Mouse (Mus musculus) CH12.LX (cell line): ENCODE results near the gene Cep57l1. TPM values are rescaled to one million over a fixed set of nuclear protein-coding genes. Genes with fewer than 3 reads are reported as not detected.

Source experiments
- DNase-seq: peaks from one replicate; pipeline ENCODE4 v3.0.0-alpha.2; 2013; ENCODE audit errors: extremely low read depth
- H3K27ac ChIP-seq: 2 replicates; pipeline ENCODE4 v1.5.1; 2012; ENCODE audit warnings: low read depth, mild to moderate bottlenecking, control low read depth, moderate library complexity; ENCODE audit not compliant: insufficient read depth
- H3K27me3 ChIP-seq: replicated peaks from 2 replicates; pipeline ENCODE3; 2012; ENCODE audit warnings: inconsistent platforms
- H3K36me3 ChIP-seq, 2 experiments: replicated peaks in 1 of 2; 2 replicates each; pipeline versions ENCODE3 to v1.6.1; 2012; ENCODE audit warnings: inconsistent platforms in 1 of 2, low read length in 1 of 2, mild to moderate bottlenecking in 1 of 2, mixed read lengths in 1 of 2, moderate library complexity in 1 of 2; ENCODE audit not compliant: control insufficient read depth in 1 of 2, insufficient read depth in 1 of 2
- H3K4me1 ChIP-seq, 2 experiments: 2 replicates each; pipeline ENCODE4 v1.6.1; 2012; ENCODE audit warnings: inconsistent platforms in 1 of 2, moderate library complexity in 1 of 2; ENCODE audit not compliant: insufficient read depth in 2 of 2, control insufficient read depth in 1 of 2
- H3K4me2 ChIP-seq: 2 replicates; pipeline ENCODE4 v1.6.1; 2012; ENCODE audit warnings: low read depth, mild to moderate bottlenecking, control low read depth; ENCODE audit not compliant: poor library complexity, insufficient read depth, severe bottlenecking
- H3K4me3 ChIP-seq, 3 experiments: fragments of 150-350 bp in 1 of 3; sonication (generic) in 1 of 3; replicated peaks in 1 of 3; 2 replicates each; pipeline versions ENCODE3 to v1.5.1; 2011 to 2012; ENCODE audit warnings: low read depth in 2 of 3, low read length in 2 of 3, mild to moderate bottlenecking in 2 of 3, moderate library complexity in 2 of 3, control low read depth in 1 of 3, improper control_type of control experiment in 1 of 3, inconsistent platforms in 1 of 3, mixed read lengths in 1 of 3; ENCODE audit not compliant: poor library complexity in 1 of 3
- H3K79me2 ChIP-seq: replicated peaks from 2 replicates; pipeline ENCODE4 v1.6.1; 2012; ENCODE audit warnings: mild to moderate bottlenecking, moderate library complexity; ENCODE audit not compliant: control insufficient read depth, poor library complexity, insufficient read depth, severe bottlenecking; ENCODE audit errors: extremely low read depth
- H3K9ac ChIP-seq: 2 replicates; pipeline ENCODE4 v1.6.1; 2012; ENCODE audit warnings: low read depth, mild to moderate bottlenecking, control low read depth, moderate library complexity; ENCODE audit not compliant: insufficient read depth
- H3K9me3 ChIP-seq: replicated peaks from 2 replicates; pipeline ENCODE3; 2012; ENCODE audit warnings: low read length, inconsistent platforms, mixed read lengths
- BHLHE40 ChIP-seq: IDR thresholded peaks from 2 replicates; pipeline ENCODE4 v1.6.1; 2011; ENCODE audit warnings: mild to moderate bottlenecking, low read depth, low read length, improper control_type of control experiment
- CHD1 ChIP-seq: IDR thresholded peaks from 2 replicates; pipeline ENCODE4 v1.6.1; 2012; ENCODE audit warnings: low read depth, low read length, improper control_type of control experiment, inconsistent platforms
- CHD2 ChIP-seq: IDR thresholded peaks from 2 replicates; pipeline ENCODE4 v1.6.1; 2011; ENCODE audit warnings: low read length, improper control_type of control experiment
- CTCF ChIP-seq, 2 experiments: IDR thresholded peaks in 1 of 2; conservative IDR thresholded peaks in 1 of 2; 2 replicates each; pipeline ENCODE4 v1.5.1; 2011 to 2012; ENCODE audit warnings: low read depth in 2 of 2, low read length in 2 of 2, improper control_type of control experiment in 1 of 2, inconsistent platforms in 1 of 2, mild to moderate bottlenecking in 1 of 2, moderate library complexity in 1 of 2
- E2F4 ChIP-seq: IDR thresholded peaks from 2 replicates; pipeline ENCODE4 v1.6.1; 2011; ENCODE audit warnings: low read depth, low read length, improper control_type of control experiment; ENCODE audit not compliant: insufficient replicate concordance
- ELF1 ChIP-seq: IDR thresholded peaks from 2 replicates; pipeline ENCODE4 v1.6.1; 2014; ENCODE audit warnings: low read depth, mild to moderate bottlenecking, inconsistent platforms, low read length, improper control_type of control experiment
- EP300 ChIP-seq: IDR thresholded peaks from 2 replicates; pipeline ENCODE4 v1.6.1; 2011; ENCODE audit warnings: low read length, improper control_type of control experiment
- ETS1 ChIP-seq: conservative IDR thresholded peaks from 2 replicates; pipeline ENCODE4 v1.6.1; 2012; ENCODE audit warnings: low read depth, mild to moderate bottlenecking, inconsistent platforms, low read length, improper control_type of control experiment, moderate library complexity
- GABPA ChIP-seq: IDR thresholded peaks from 2 replicates; pipeline ENCODE4 v1.6.1; 2012; ENCODE audit warnings: low read depth, low read length, improper control_type of control experiment, inconsistent platforms; ENCODE audit not compliant: insufficient replicate concordance
- HCFC1 ChIP-seq: IDR thresholded peaks from 2 replicates; pipeline ENCODE4 v1.6.1; 2012; ENCODE audit warnings: low read depth, mild to moderate bottlenecking, inconsistent platforms, low read length, improper control_type of control experiment
- IRF4 ChIP-seq: IDR thresholded peaks from 2 replicates; pipeline ENCODE4 v1.6.1; 2014; ENCODE audit warnings: low read depth, mild to moderate bottlenecking, inconsistent platforms, low read length, improper control_type of control experiment
- JUN ChIP-seq: IDR thresholded peaks from 2 replicates; pipeline ENCODE4 v1.6.1; 2011; ENCODE audit warnings: low read depth, mild to moderate bottlenecking, low read length, improper control_type of control experiment, moderate library complexity; ENCODE audit not compliant: insufficient read depth
- JUND ChIP-seq: conservative IDR thresholded peaks from 2 replicates; pipeline ENCODE4 v1.6.1; 2011; ENCODE audit warnings: low read depth, low read length, improper control_type of control experiment
- KAT2A ChIP-seq: IDR thresholded peaks from 2 replicates; pipeline ENCODE4 v1.6.1; 2012; ENCODE audit warnings: low read length, improper control_type of control experiment, inconsistent platforms; ENCODE audit not compliant: insufficient replicate concordance
- MAFK ChIP-seq: IDR thresholded peaks from 2 replicates; pipeline ENCODE4 v1.6.1; 2011; ENCODE audit warnings: low read length, improper control_type of control experiment; ENCODE audit not compliant: insufficient replicate concordance
- MAX ChIP-seq: IDR thresholded peaks from 2 replicates; pipeline ENCODE4 v1.6.1; 2011; ENCODE audit warnings: low read length, improper control_type of control experiment
- MAZ ChIP-seq: IDR thresholded peaks from 2 replicates; pipeline ENCODE4 v1.6.1; 2012; ENCODE audit warnings: low read depth, mild to moderate bottlenecking, inconsistent platforms, low read length, improper control_type of control experiment, moderate library complexity
- MEF2A ChIP-seq: IDR thresholded peaks from 2 replicates; pipeline ENCODE4 v1.6.1; 2014; ENCODE audit warnings: low read depth, mild to moderate bottlenecking, inconsistent platforms, low read length, improper control_type of control experiment, borderline replicate concordance
- MXI1 ChIP-seq: IDR thresholded peaks from 2 replicates; pipeline ENCODE4 v1.6.1; 2011; ENCODE audit warnings: mild to moderate bottlenecking, low read depth, low read length, improper control_type of control experiment
- MYC ChIP-seq: IDR thresholded peaks from 2 replicates; pipeline ENCODE4 v1.6.1; 2011; ENCODE audit warnings: low read depth, mild to moderate bottlenecking, improper control_type of control experiment, low read length
- NELFE ChIP-seq: IDR thresholded peaks from 2 replicates; pipeline ENCODE4 v1.6.1; 2011; ENCODE audit warnings: low read depth, low read length, improper control_type of control experiment
- NRF1 ChIP-seq: IDR thresholded peaks from 2 replicates; pipeline ENCODE4 v1.6.1; 2014; ENCODE audit warnings: low read depth, mild to moderate bottlenecking, inconsistent platforms, low read length, improper control_type of control experiment, moderate library complexity
- PAX5 ChIP-seq: IDR thresholded peaks from 2 replicates; pipeline ENCODE4 v1.6.1; 2012; ENCODE audit warnings: low read length, inconsistent platforms, mixed read lengths
- POLR2A ChIP-seq: IDR thresholded peaks from 2 replicates; pipeline ENCODE4 v1.6.1; 2011; ENCODE audit warnings: low read depth, mild to moderate bottlenecking, improper control_type of control experiment, low read length
- POLR2AphosphoS2 ChIP-seq: IDR thresholded peaks from 2 replicates; pipeline ENCODE4 v1.6.1; 2011; ENCODE audit warnings: low read depth, low read length, improper control_type of control experiment
- RAD21 ChIP-seq: IDR thresholded peaks from 2 replicates; pipeline ENCODE4 v1.6.1; 2011; ENCODE audit warnings: low read depth, mild to moderate bottlenecking, low read length, improper control_type of control experiment, moderate library complexity
- RCOR1 ChIP-seq: conservative IDR thresholded peaks from 2 replicates; pipeline ENCODE4 v1.6.1; 2012; ENCODE audit warnings: low read depth, mild to moderate bottlenecking, inconsistent platforms, low read length, improper control_type of control experiment
- SIN3A ChIP-seq: IDR thresholded peaks from 2 replicates; pipeline ENCODE4 v1.6.1; 2012; ENCODE audit warnings: low read length, improper control_type of control experiment, inconsistent platforms
- SMC3 ChIP-seq: IDR thresholded peaks from 2 replicates; pipeline ENCODE4 v1.6.1; 2011; ENCODE audit warnings: low read depth, low read length, improper control_type of control experiment
- TBP ChIP-seq: conservative IDR thresholded peaks from 2 replicates; pipeline ENCODE4 v1.6.1; 2011; ENCODE audit warnings: low read depth, low read length, improper control_type of control experiment
- TCF12 ChIP-seq: IDR thresholded peaks from 2 replicates; pipeline ENCODE4 v1.6.1; 2014; ENCODE audit warnings: low read depth, mild to moderate bottlenecking, inconsistent platforms, low read length, improper control_type of control experiment
- UBTF ChIP-seq: IDR thresholded peaks from 2 replicates; pipeline ENCODE4 v1.6.1; 2012; ENCODE audit warnings: low read depth, mild to moderate bottlenecking, inconsistent platforms, low read length, improper control_type of control experiment, moderate library complexity
- USF1 ChIP-seq: IDR thresholded peaks from 2 replicates; pipeline ENCODE4 v1.6.1; 2014; ENCODE audit warnings: low read depth, mild to moderate bottlenecking, inconsistent platforms, low read length, improper control_type of control experiment
- USF2 ChIP-seq: conservative IDR thresholded peaks from 2 replicates; pipeline ENCODE4 v1.6.1; 2011; ENCODE audit warnings: low read depth, low read length, improper control_type of control experiment
- ZC3H11A ChIP-seq: IDR thresholded peaks from 2 replicates; pipeline ENCODE4 v1.6.1; 2012; ENCODE audit warnings: low read depth, mild to moderate bottlenecking, inconsistent platforms, low read length, improper control_type of control experiment
- ZKSCAN1 ChIP-seq: IDR thresholded peaks from 2 replicates; pipeline ENCODE4 v1.6.1; 2012; ENCODE audit warnings: low read depth, inconsistent platforms, low read length, improper control_type of control experiment, borderline replicate concordance
- ZMIZ1 ChIP-seq: IDR thresholded peaks from 2 replicates; pipeline ENCODE4 v1.6.1; 2012; ENCODE audit warnings: low read depth, mild to moderate bottlenecking, inconsistent platforms, low read length, improper control_type of control experiment
- ZNF384 ChIP-seq: IDR thresholded peaks from 2 replicates; pipeline ENCODE4 v1.6.1; 2012; ENCODE audit warnings: low read depth, low read length, improper control_type of control experiment, inconsistent platforms
- dilution Hi-C: fragments of 300-500 bp; cut with MboI; formaldehyde crosslinking; loops from 2 replicates; pipeline ENCODE4 v1.14.3; 2020; ENCODE audit warnings: low sequenced_read_pairs; ENCODE audit not compliant: extremely low pct_unique_long_range_greater_than_20kb, extremely low pct_ligation_motif_present
- in situ Hi-C: fragments of 300-500 bp; cut with MboI; formaldehyde crosslinking; loops from 3 replicates; pipeline ENCODE4 v1.14.3; 2019; ENCODE audit warnings: low sequenced_read_pairs, low pct_ligation_motif_present, low pct_unique_long_range_greater_than_20kb, mixed read lengths
- polyA plus RNA-seq: library from polyadenylated mRNA; unstranded; fragments of >175 nt; gene quantifications from 2 replicates; pipeline ENCODE4 v1.2.1, GENCODE M21; 2012; ENCODE audit warnings: low read depth; ENCODE audit not compliant: insufficient read length
- total RNA-seq, 2 experiments: library from RNA; depleted of rRNA; stranded (reverse); fragments of 300-350 nt in 1 of 2; fragments of >200 nt in 1 of 2; gene quantifications; 2 replicates each; pipeline ENCODE4 v1.2.3; 2012 to 2014

The Cep57l1 gene
- total and polyA plus RNA-seq, 3 experiments, result 14.1 to 28.1 (median 19.4) TPM

GRCm38 (mm10) chr10:41809080-41809770 is 446 bp downstream of the Cep57l1 start:
- Histone ChIP-seq H3K9ac (peak overlapping the region; percentile 76), H3K4me1 (peaks cover 3 to 40% of the 10 kb centered on the region in 2 experiments; a peak in 3 of 4 replicates), H3K4me2 (peak overlapping the region; percentile 67; the same call in 1 of the 2 replicates), H3K4me3 (peak overlapping the region; percentile 72 to 79 (median 72)), H3K79me2 (peaks cover 15% of the 10 kb centered on the region; the same call in 1 of the 2 replicates), H3K36me3 (peaks cover 0 to 22% of the 10 kb centered on the region in 2 experiments), H3K27me3 (no peaks in the 10 kb centered on the region), H3K9me3 (peaks cover 3% of the 10 kb centered on the region), H3K27ac (peak overlapping the region; percentile 78; the same call in 1 of the 2 replicates)
- dilution Hi-C loops, result no loop called here
- in situ Hi-C loops, result loop anchor here (25.0 kb wide), 1 partner anchor 297 kb away; the partner anchor contains the start of gene Cd164
- TF ChIP-seq MAZ (no peak), ZMIZ1 (0 out of 2 replicates have a peak, but pooled peaks have one; percentile 4), MAX (peak; percentile 71; the same call in 1 of the 2 replicates), E2F4 (peak; percentile 97), POLR2AphosphoS2 (peak; percentile 44; the same call in 1 of the 2 replicates), JUND (no peak), CTCF (conservative IDR thresholded peaks at IDR 0.05 in 1 of 2, IDR thresholded peaks at IDR 0.05 in 1 of 2; ENCODE audit: low read depth in 2 of 2, low read length in 2 of 2) (no peak), GABPA (peak; percentile 39; the same call in 1 of the 2 replicates), PAX5 (no peak), ETS1 (no peak), CHD1 (no peak), ELF1 (peak; percentile 53; the same call in 1 of the 2 replicates), IRF4 (no peak), USF2 (no peak), HCFC1 (peak; percentile 99), SMC3 (no peak), MXI1 (peak; percentile 90), MYC (peak; percentile 93), SIN3A (peak; percentile 88), MAFK (no peak), POLR2A (peak; percentile 84), JUN (no peak), CHD2 (peak; percentile 32; the same call in 1 of the 2 replicates), RAD21 (no peak), ZC3H11A (no peak), BHLHE40 (no peak), EP300 (peak; percentile 31; the same call in 1 of the 2 replicates), UBTF (no peak), KAT2A (peak; percentile 92), MEF2A (peak; percentile 62), TBP (peak; percentile 53; the same call in 1 of the 2 replicates), TCF12 (peak; percentile 45; the same call in 1 of the 2 replicates), USF1 (no peak), ZNF384 (peak; percentile 77), NRF1 (no peak), NELFE (peak; percentile 51), ZKSCAN1 (no peak), RCOR1 (peak; percentile 57; the same call in 1 of the 2 replicates)
- peak; percentile 94 for DNase-seq
